Mouse (Mus musculus) lung, postnatal 0 days (tissue): Measurements from ENCODE around the gene Dusp13. TPM values are rescaled to one million over a fixed set of nuclear protein-coding genes. Genes with fewer than 3 reads are reported as not detected.

Source experiments
- ATAC-seq: fragments of 200-750 bp; cut with Nextera tagmentation; 2 replicates; pipeline ENCODE4 v1.8.0; 2017; ENCODE audit warnings: moderate library complexity
- DNase-seq: peaks from one replicate; pipeline ENCODE4 v3.0.0-alpha.2; 2016; ENCODE audit warnings: low spot score
- H3K27ac ChIP-seq: fragments of 300-500 bp; sonication (generic); 2 replicates; pipeline ENCODE4 v1.5.1; 2014; ENCODE audit warnings: antibody characterized with exemption, mild to moderate bottlenecking, low read length, mixed read lengths
- H3K27me3 ChIP-seq: fragments of 300-500 bp; sonication (generic); replicated peaks from 2 replicates; pipeline ENCODE4 v1.6.1; 2014; ENCODE audit warnings: low read length, mixed read lengths; ENCODE audit not compliant: insufficient read depth
- H3K36me3 ChIP-seq: fragments of 300-500 bp; sonication (generic); 2 replicates; pipeline ENCODE4 v1.6.1; 2014; ENCODE audit warnings: low read length, mixed read lengths; ENCODE audit not compliant: insufficient read depth
- H3K4me1 ChIP-seq: fragments of 300-500 bp; sonication (generic); 2 replicates; pipeline ENCODE4 v1.6.1; 2014; ENCODE audit warnings: antibody characterized with exemption, low read depth, low read length, mixed read lengths; ENCODE audit not compliant: insufficient read depth
- H3K4me2 ChIP-seq: fragments of 300-500 bp; sonication (generic); replicated peaks from 2 replicates; pipeline ENCODE4 v1.6.1; 2014; ENCODE audit warnings: low read depth, mild to moderate bottlenecking, low read length, moderate library complexity, mixed read lengths
- H3K4me3 ChIP-seq: fragments of 300-500 bp; sonication (generic); 2 replicates; pipeline ENCODE4 v1.5.1; 2014; ENCODE audit warnings: low read depth, low read length
- H3K9ac ChIP-seq: fragments of 300-500 bp; sonication (generic); replicated peaks from 2 replicates; pipeline ENCODE4 v1.6.1; 2014; ENCODE audit warnings: low read depth, mild to moderate bottlenecking
- H3K9me3 ChIP-seq: fragments of 300-500 bp; sonication (generic); 2 replicates; pipeline ENCODE4 v1.6.1; 2016; ENCODE audit warnings: low read length, mixed read lengths
- CTCF ChIP-seq: IDR thresholded peaks from 2 replicates; pipeline ENCODE4 v1.5.1; 2016; ENCODE audit warnings: antibody characterized with exemption, mild to moderate bottlenecking
- EP300 ChIP-seq: IDR thresholded peaks from 2 replicates; pipeline ENCODE4 v1.6.1; 2016; ENCODE audit warnings: antibody characterized with exemption, mild to moderate bottlenecking, control low read depth
- WGBS: fragments of 180-500 bp; shearing (Covaris S2); extraction: QIAGEN DNeasy Blood & Tissue Kit; methylation state at CpG from one replicate; pipeline ENCODE4 v1.1.7; 2014; 5-methylcytosine and 5-hydroxymethylcytosine counted together
- polyA plus RNA-seq: library from polyadenylated mRNA; unstranded; fragments of >200 nt; fragmentation: Nextera tagmentation; extraction: Ambion mirVana; gene quantifications from 2 replicates; pipeline ENCODE4 v1.2.1, GENCODE M21; 2015

Dusp13 gene
- polyA plus RNA-seq, 1 experiment from 2014 or later, result 0.20 TPM

DNA sequence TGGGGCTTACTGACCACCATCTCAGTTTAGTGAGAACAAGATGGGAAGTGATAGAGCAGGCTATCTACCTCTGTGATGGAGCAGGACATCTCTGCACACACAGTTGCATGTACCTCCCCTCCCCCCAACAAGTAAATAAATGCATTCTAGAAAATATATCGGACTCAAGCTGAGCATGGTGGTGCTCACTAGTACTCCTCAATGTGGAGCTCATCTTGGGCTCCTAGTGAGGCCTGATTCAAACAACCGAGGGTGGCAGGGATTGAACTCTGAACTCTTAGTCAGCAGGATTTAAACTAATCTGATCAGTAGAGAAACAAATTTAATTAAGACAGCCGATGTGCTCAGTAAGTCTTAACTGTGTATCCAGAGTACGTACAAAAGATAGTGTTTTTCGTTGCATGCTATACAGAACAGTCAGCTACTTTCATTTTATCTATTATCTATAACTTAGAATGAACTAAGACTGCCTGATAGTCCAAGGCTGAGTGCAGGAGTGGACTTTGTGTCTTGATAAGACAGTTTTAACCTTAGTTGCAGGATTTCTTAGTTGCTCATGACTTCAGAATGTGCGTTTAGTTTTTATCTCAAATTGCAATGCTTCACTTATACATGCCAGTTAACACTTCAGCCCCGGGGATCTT, 14.9 kb upstream of the Dusp13 start:
- no peaks in the 10 kb centered on the region for H3K27me3 ChIP-seq
- H3K36me3 ChIP-seq, result no peaks in the 10 kb centered on the region
- H3K27ac ChIP-seq, result no peak overlapping the region
- 67% methylated on average over 7 of the region's 7 CpGs for WGBS
- TF ChIP-seq CTCF (no peak), EP300 (no peak)
- no peak for DNase-seq
- no peak overlapping the region for H3K4me3 ChIP-seq
- no peak overlapping the region for H3K9ac ChIP-seq
- no peak overlapping the region for H3K4me2 ChIP-seq
- no peaks in the 10 kb centered on the region for H3K9me3 ChIP-seq
- H3K4me1 ChIP-seq, result no peaks in the 10 kb centered on the region
- no peak for ATAC-seq

GRCm38 (mm10) chr14:21764646-21765045, 13.7 kb upstream of the Dusp13 start:
- no peaks in the 10 kb centered on the region for H3K4me1 ChIP-seq
- H3K4me3 ChIP-seq, result no peak overlapping the region
- no peak overlapping the region for H3K4me2 ChIP-seq
- WGBS, result 82% methylated on average over 6 of the region's 6 CpGs
- H3K9ac ChIP-seq, result no peak overlapping the region
- H3K9me3 ChIP-seq, result no peaks in the 10 kb centered on the region
- H3K27ac ChIP-seq, result no peak overlapping the region
- TF ChIP-seq CTCF (no peak), EP300 (no peak)
- H3K27me3 ChIP-seq, result no peaks in the 10 kb centered on the region
- H3K36me3 ChIP-seq, result no peaks in the 10 kb centered on the region
- DNase-seq (no peak), ATAC-seq (no peak)

DNA sequence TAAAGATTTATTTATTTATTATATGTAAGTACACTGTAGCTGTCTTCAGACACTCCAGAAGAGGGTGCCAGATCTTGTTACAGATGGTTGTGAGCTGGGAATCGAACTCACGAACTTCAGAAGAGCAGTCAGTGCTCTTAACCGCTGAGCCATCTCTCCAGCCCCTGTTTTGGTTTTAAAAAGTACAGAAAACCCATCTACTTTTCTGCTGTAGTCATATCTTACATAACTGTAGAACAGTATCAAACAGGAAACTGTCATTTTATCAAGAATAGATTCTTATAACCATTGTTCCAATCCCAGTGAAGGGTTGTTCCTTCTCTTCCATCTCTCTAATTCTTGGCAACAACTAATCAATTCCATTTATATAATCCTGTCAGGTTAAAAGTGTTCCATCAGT, 12.8 kb upstream of the Dusp13 start:
- Histone ChIP-seq H3K27ac (no peak overlapping the region), H3K9ac (no peak overlapping the region), H3K4me3 (no peak overlapping the region), H3K36me3 (no peaks in the 10 kb centered on the region), H3K4me2 (no peak overlapping the region), H3K4me1 (no peaks in the 10 kb centered on the region), H3K9me3 (no peaks in the 10 kb centered on the region), H3K27me3 (no peaks in the 10 kb centered on the region)
- TF ChIP-seq CTCF, result no peak
- no peak for TF ChIP-seq EP300
- 89% methylated on average over 3 of the region's 3 CpGs for WGBS
- ATAC-seq (no peak), DNase-seq (no peak)

GRCm38 (mm10) chr14:21761560-21761959, 10.6 kb upstream of the Dusp13 start:
- H3K4me2 ChIP-seq, result no peak overlapping the region
- DNase-seq (no peak), ATAC-seq (no peak)
- H3K9ac ChIP-seq, result no peak overlapping the region
- H3K9me3 ChIP-seq, result no peaks in the 10 kb centered on the region
- TF ChIP-seq EP300 (no peak), CTCF (no peak)
- no peaks in the 10 kb centered on the region for H3K27me3 ChIP-seq
- H3K36me3 ChIP-seq, result no peaks in the 10 kb centered on the region
- no peak overlapping the region for H3K4me3 ChIP-seq
- H3K27ac ChIP-seq, result no peak overlapping the region
- H3K4me1 ChIP-seq, result no peaks in the 10 kb centered on the region
- 81% methylated on average over 9 of the region's 9 CpGs for WGBS

GRCm38 (mm10) chr14:21753367-21753766, 2.4 kb upstream of the Dusp13 start:
- Histone ChIP-seq H3K27ac (no peak overlapping the region), H3K9ac (no peak overlapping the region), H3K4me2 (no peak overlapping the region), H3K36me3 (no peaks in the 10 kb centered on the region), H3K27me3 (0 out of 2 replicates have a peak, but pooled peaks cover 2% of the 10 kb centered on the region), H3K4me1 (peaks cover 6% of the 10 kb centered on the region; the same call in 1 of the 2 replicates), H3K9me3 (no peaks in the 10 kb centered on the region), H3K4me3 (no peak overlapping the region)
- ATAC-seq, result no peak
- no peak for DNase-seq
- TF ChIP-seq CTCF, result no peak
- whole genome bisulfite sequencing, result 83% methylated on average over 4 of the region's 4 CpGs

- Histone ChIP-seq H3K4me1 (peaks cover 6% of the 10 kb centered on the region; the same call in 1 of the 2 replicates), H3K27ac (no peak overlapping the region), H3K4me3 (no peak overlapping the region), H3K27me3 (0 out of 2 replicates have a peak, but pooled peaks cover 3% of the 10 kb centered on the region), H3K9ac (no peak overlapping the region), H3K9me3 (no peaks in the 10 kb centered on the region), H3K36me3 (no peaks in the 10 kb centered on the region), H3K4me2 (no peak overlapping the region)
- TF ChIP-seq EP300 (no peak), CTCF (no peak)
- 88% methylated on average over 3 of the region's 3 CpGs for WGBS
- ATAC-seq (no peak), DNase-seq (no peak)
Measured at GRCm38 (mm10) chr14:21752411-21752810, 1.4 kb upstream of the Dusp13 start.
